Mouse (Mus musculus) brain, embryonic 14.5 days (tissue): ENCODE data around the gene Slc6a11. TPM values are rescaled to one million over a fixed set of nuclear protein-coding genes. Genes with fewer than 3 reads are reported as not detected.

ENCODE experiments used
- DNase-seq: peaks from one replicate; pipeline ENCODE4 v3.0.0-alpha.2; 2011; ENCODE audit warnings: low read depth
- CTCF ChIP-seq: fragments of 200-500 bp; IDR thresholded peaks from 2 replicates; pipeline ENCODE4 v1.5.1; 2012; ENCODE audit warnings: inconsistent platforms, mild to moderate bottlenecking, moderate library complexity, borderline replicate concordance; ENCODE audit not compliant: insufficient read depth, insufficient read length; ENCODE audit errors: extremely low read depth
- POLR2A ChIP-seq: fragments of 200-500 bp; IDR thresholded peaks from 2 replicates; pipeline ENCODE4 v1.6.1; 2012; ENCODE audit warnings: mild to moderate bottlenecking, inconsistent platforms, borderline replicate concordance; ENCODE audit not compliant: poor library complexity, insufficient read depth, insufficient read length, severe bottlenecking; ENCODE audit errors: extremely low read depth
- polyA plus RNA-seq: library from polyadenylated mRNA; depleted of rRNA; stranded (reverse); fragments of >200 nt; gene quantifications from 2 replicates; pipeline ENCODE4 v1.2.3, GENCODE M21; 2012

Gene Slc6a11
- polyA plus RNA-seq, 1 experiment: 46.2 TPM

DNA sequence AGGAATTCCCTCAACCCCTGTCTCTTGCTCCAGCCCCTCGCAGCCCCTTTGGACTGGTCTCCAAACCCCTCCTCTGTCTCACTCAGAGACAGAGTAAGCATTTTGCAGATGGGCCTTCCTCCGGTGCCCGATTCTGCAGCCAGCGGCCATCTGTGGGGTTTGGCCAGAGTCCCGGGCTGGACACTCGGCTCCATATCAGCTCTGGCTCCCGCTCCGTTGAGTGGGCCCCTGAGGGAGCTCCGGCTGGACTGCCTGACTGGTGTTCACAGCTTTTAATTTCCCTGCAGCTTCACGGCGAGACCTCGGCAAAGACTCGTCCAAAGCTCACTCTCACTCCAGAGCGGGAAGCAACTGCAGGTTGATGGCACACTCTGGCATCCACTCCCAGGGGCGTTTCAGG lies 141.2 kb downstream of the Slc6a11 start:
- peak; percentile 58 for DNase-seq
- TF ChIP-seq POLR2A: no peak
- no peak for TF ChIP-seq CTCF

GRCm38 (mm10) chr6:114273997-114274728 lies 143.1 kb downstream of the Slc6a11 start:
- TF ChIP-seq POLR2A (no peak), CTCF (no peak)
- peak; percentile 78 for DNase-seq

GRCm38 (mm10) chr6:114275800-114276199 lies 144.8 kb downstream of the Slc6a11 start:
- DNase-seq: peak; percentile 63
- no peak for TF ChIP-seq POLR2A
- peak; percentile 56; the same call in 1 of the 2 replicates for TF ChIP-seq CTCF

GRCm38 (mm10) chr6:114282469-114283277 lies 151.6 kb downstream of the Slc6a11 start, which contains the start of gene Slc6a1:
Gene Slc6a1 (plus strand): TSS chr6:114282635.
- TF ChIP-seq POLR2A (peak; percentile 86), CTCF (no peak)
- DNase-seq: peak; percentile 93

- TF ChIP-seq CTCF (no peak), POLR2A (no peak)
- no peak for DNase-seq
Measured at GRCm38 (mm10) chr6:114283278-114283770, 152.3 kb downstream of the Slc6a11 start.

GRCm38 (mm10) chr6:114283927-114284703 lies 153.1 kb downstream of the Slc6a11 start:
- DNase-seq: peak; percentile 66
- TF ChIP-seq CTCF: no peak
- TF ChIP-seq POLR2A: no peak

DNA sequence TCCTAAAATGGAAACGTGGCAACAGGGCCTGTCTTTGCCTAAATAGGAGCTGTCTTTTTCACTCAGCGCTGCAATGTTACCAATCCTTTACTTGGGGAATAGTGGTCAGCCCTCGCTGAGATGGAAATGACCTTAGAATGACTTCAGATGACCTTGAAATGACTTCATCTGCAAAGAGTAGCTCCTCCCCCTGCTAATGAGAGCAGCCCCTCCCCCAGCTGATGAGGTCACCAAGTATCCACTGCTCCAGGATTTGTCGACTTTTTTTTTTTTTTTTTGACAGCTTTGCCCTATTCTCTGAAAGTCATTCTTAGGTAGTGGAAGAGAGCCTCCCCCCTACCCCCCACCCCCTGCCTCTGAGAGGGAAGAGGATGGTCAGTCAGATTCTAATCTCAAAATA lies 154.4 kb downstream of the Slc6a11 start:
- DNase-seq: no peak
- no peak for TF ChIP-seq CTCF
- no peak for TF ChIP-seq POLR2A

GRCm38 (mm10) chr6:114289106-114289505 lies 158.1 kb downstream of the Slc6a11 start:
- DNase-seq: peak; percentile 95
- TF ChIP-seq POLR2A (no peak), CTCF (no peak)

GRCm38 (mm10) chr6:114290184-114290583 lies 159.1 kb downstream of the Slc6a11 start:
- TF ChIP-seq POLR2A (no peak), CTCF (peak; percentile 13; the same call in 1 of the 2 replicates)

DNA sequence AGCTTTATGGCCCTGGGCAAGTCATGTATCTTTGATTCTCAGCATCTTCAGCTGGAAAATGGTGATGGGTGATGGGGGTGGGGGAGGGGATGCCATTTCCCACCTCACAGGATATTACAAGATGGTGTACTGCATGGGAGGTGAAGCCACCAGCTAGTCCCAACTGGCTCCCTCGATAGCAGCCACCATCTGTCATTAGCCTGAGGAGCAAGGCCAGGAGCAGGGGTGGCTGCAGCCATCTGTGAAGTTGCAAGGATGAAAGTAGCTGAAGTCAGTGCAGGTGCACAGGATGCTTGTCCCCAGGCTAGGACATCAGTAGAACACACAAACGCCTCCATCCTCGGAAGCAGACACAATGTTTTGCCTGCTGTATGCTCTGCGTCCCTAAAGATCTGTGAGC lies 159.9 kb downstream of the Slc6a11 start:
- DNase-seq: peak; percentile 77

More at GRCm38 (mm10) chr6:114290184-114290583, 159.1 kb downstream of the Slc6a11 start:
- peak; percentile 97 for DNase-seq

More for the DNA sequence above, 159.9 kb downstream of the Slc6a11 start:
- TF ChIP-seq CTCF (no peak), POLR2A (no peak)
